Mouse (Mus musculus): ENCODE measurements around the gene Ap2b1. TPM values are rescaled to one million over a fixed set of nuclear protein-coding genes. Genes with fewer than 3 reads are reported as not detected.

Ap2b1 gene
- total and polyA plus RNA-seq, 2 experiments from 2014 or later = 94.8 to 209 TPM

DNA sequence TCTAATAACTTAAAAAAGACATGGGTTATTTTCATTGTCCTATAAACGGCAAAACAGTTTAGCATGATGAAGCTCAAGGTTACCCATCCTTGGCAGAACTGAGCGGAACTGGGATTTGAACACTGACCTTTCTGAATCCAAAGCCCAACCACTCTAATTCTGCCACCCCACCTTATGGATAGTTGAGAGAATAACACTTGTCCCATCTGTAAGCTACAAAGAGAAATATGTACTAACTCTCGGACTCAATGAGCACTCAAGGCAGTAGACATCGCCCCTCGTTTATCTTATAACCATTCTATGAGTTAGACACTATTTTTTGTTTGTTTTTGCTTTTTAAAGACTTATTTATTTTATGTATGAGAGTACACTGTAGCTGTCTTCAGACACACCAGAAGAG lies 9.8 kb upstream of the Ap2b1 start:
- Histone ChIP-seq H3K4me1 (ENCODE audit: insufficient read depth, low read length) (peaks cover 16% of the 10 kb centered on the region), H3K4me2 (ENCODE audit: low read depth, low read length) (no peak overlapping the region), H3K9me3 (ENCODE audit: low read length) (no peaks in the 10 kb centered on the region), H3K27ac (no peak overlapping the region), H3K4me3 (ENCODE audit: low read length) (no peak overlapping the region), H3K9ac (replicated peaks; ENCODE audit: low read length) (no peak overlapping the region), H3K36me3 (ENCODE audit: insufficient read depth, low read length) (no peaks in the 10 kb centered on the region), H3K27me3 (ENCODE audit: insufficient read depth, low read length) (no peaks in the 10 kb centered on the region)
- no peak for TF ChIP-seq CTCF (IDR thresholded peaks at IDR 0.05; ENCODE audit: low read depth)
- ATAC-seq (no peak), DNase-seq (ENCODE audit: low spot score) (no peak)
- WGBS = 92% methylated on average over 5 of the region's 5 CpGs

DNA sequence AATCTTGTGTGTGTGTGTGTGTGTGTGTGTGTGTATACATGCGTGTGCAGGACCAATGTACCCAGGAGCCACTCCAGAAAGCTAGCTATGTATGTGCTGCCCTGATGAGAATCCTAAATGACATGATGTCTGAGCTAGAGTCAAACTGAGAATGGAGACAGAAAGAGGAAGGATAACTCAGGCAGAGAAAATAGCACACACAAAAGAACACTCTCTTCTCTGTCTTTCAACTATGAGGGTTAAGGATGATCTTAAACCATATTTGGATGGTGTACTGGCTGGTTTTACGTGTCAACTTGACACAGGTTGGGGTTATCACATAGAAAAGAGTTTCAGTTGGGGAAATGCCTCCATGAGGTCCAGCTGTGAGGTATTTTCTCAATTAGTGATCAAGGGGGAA lies 9.2 kb upstream of the Ap2b1 start:
- Histone ChIP-seq H3K27me3 (ENCODE audit: insufficient read depth, low read length) (no peaks in the 10 kb centered on the region), H3K4me3 (ENCODE audit: low read length) (no peak overlapping the region), H3K9me3 (ENCODE audit: low read length) (no peaks in the 10 kb centered on the region), H3K36me3 (ENCODE audit: insufficient read depth, low read length) (no peaks in the 10 kb centered on the region), H3K9ac (replicated peaks; ENCODE audit: low read length) (no peak overlapping the region), H3K4me1 (ENCODE audit: insufficient read depth, low read length) (peaks cover 16% of the 10 kb centered on the region), H3K4me2 (ENCODE audit: low read depth, low read length) (no peak overlapping the region), H3K27ac (no peak overlapping the region)
- no peak for TF ChIP-seq CTCF (IDR thresholded peaks at IDR 0.05; ENCODE audit: low read depth)
- 83% methylated on average over 2 of the region's 2 CpGs for WGBS
- DNase-seq (ENCODE audit: low spot score) (no peak), ATAC-seq (no peak)

DNA sequence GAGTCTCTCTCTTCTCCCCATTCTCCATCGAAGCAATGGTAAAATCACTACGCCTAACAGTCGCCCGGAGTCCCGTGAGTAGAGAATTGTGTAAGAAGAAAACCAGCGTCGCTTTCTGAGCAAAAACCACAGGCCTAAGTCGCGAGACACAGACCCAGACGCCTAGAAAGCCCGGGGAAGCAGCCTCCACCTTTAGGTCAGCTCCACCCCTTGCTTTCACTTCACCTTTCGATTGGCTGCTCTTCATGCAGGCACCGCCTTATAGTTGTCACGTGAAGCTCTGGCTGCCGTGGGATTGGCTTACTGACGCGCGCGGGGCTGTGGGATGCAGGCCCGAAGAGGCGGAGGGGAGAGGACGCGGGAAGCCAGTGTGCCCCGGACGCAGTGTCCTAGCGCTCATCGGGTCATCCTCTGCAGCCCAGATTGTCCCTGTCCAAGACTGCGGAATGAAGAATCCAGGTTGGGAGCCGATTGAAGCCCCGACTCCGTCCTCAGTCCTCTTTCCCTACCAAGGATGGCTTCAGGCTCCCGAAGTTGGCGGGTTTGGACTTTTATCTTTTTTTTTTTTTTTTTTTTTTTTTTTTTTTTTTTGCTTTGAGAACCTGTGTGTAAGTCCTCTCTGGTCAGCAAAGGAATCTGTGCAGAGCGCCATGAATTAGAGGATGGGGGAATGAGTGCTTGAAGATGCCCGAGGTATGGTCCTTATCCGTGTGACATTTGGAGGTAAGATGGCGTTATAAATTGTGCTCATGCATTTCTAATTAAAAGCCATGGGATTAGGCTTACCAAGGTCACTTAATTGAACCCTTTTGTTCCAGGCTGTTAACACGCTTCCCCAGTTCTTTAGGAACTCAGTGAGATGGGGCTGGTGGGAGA lies 7.2 kb upstream of the Ap2b1 start:
- under 1% methylated on average over 38 of the region's 38 CpGs for WGBS
- no peaks in the 10 kb centered on the region for H3K27me3 ChIP-seq (ENCODE audit: insufficient read depth, low read length)

DNA sequence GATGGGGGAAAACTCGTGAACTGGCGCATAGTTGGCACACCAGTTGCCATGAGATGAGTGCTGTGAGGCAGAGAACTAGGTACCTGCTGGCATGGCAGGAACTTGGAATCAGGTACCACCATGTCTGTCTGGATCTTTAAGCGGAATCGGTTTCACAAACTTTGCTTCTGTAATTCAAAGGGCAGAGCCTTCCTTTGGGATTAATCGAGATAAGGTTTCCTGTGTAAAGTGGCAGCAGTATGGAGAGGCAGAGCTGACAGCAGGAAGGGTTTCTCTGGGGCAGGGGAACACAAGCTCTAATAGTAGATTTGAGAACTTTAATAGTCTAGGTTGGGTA lies 6.6 kb upstream of the Ap2b1 start:
- no peak for ATAC-seq
- H3K4me3 ChIP-seq (ENCODE audit: low read length) = peak overlapping the region; percentile 64

More for the DNA sequence above, 7.2 kb upstream of the Ap2b1 start:
- Histone ChIP-seq H3K36me3 (ENCODE audit: insufficient read depth, low read length) (0 out of 2 replicates have a peak, but pooled peaks cover 5% of the 10 kb centered on the region), H3K9me3 (ENCODE audit: low read length) (no peaks in the 10 kb centered on the region), H3K4me2 (ENCODE audit: low read depth, low read length) (peak overlapping the region; percentile 82), H3K4me3 (ENCODE audit: low read length) (peak overlapping the region; percentile 64), H3K9ac (replicated peaks; ENCODE audit: low read length) (peak overlapping the region; percentile 69), H3K27ac (peak overlapping the region; percentile 81), H3K4me1 (ENCODE audit: insufficient read depth, low read length) (peaks cover 16% of the 10 kb centered on the region)
- DNase-seq (ENCODE audit: low spot score) (peak; percentile 98), ATAC-seq (peak; percentile 100)
- no peak for TF ChIP-seq CTCF (IDR thresholded peaks at IDR 0.05; ENCODE audit: low read depth)

DNA sequence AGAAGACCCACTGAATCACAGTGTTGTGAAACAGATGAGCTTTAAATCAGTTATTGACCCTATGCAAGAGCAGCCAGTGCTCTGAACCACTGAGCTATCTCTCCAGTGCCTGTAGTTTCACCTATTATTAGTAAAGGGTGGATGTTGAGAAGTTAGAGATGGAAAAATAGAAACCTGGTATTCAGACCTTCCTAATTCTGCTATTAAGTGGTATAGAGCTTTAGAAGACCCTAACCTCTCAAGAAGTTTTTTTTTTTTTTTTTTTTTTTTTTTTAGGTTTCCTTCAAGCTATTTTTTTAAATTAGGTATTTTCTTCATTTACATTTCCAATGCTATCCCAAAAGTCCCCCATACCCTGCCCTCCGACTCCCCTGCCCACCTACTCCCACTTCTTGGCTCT lies 5.6 kb upstream of the Ap2b1 start:
- Histone ChIP-seq H3K27ac (no peak overlapping the region), H3K9ac (replicated peaks; ENCODE audit: low read length) (peak overlapping the region; percentile 69; the same call in 1 of the 2 replicates), H3K9me3 (ENCODE audit: low read length) (no peaks in the 10 kb centered on the region), H3K4me2 (ENCODE audit: low read depth, low read length) (peak overlapping the region; percentile 82), H3K4me1 (ENCODE audit: insufficient read depth, low read length) (peaks cover 27% of the 10 kb centered on the region), H3K27me3 (ENCODE audit: insufficient read depth, low read length) (no peaks in the 10 kb centered on the region), H3K36me3 (ENCODE audit: insufficient read depth, low read length) (0 out of 2 replicates have a peak, but pooled peaks cover 5% of the 10 kb centered on the region), H3K4me3 (ENCODE audit: low read length) (peak overlapping the region; percentile 64)
- no peak for ATAC-seq
- no peak for TF ChIP-seq CTCF (IDR thresholded peaks at IDR 0.05; ENCODE audit: low read depth)
- DNase-seq (ENCODE audit: low spot score) = no peak
- 77% methylated on average over 1 of the region's 1 CpGs for WGBS

More for the DNA sequence above, 6.6 kb upstream of the Ap2b1 start:
- H3K27me3 ChIP-seq (ENCODE audit: insufficient read depth, low read length) = no peaks in the 10 kb centered on the region
- WGBS = 2% methylated on average over 5 of the region's 5 CpGs
- no peak for DNase-seq (ENCODE audit: low spot score)
- H3K4me2 ChIP-seq (ENCODE audit: low read depth, low read length) = peak overlapping the region; percentile 82
- no peak for TF ChIP-seq CTCF (IDR thresholded peaks at IDR 0.05; ENCODE audit: low read depth)
- no peaks in the 10 kb centered on the region for H3K9me3 ChIP-seq (ENCODE audit: low read length)
- peak overlapping the region; percentile 69 for H3K9ac ChIP-seq (replicated peaks; ENCODE audit: low read length)
- 0 out of 2 replicates have a peak, but pooled peaks cover 5% of the 10 kb centered on the region for H3K36me3 ChIP-seq (ENCODE audit: insufficient read depth, low read length)
- peak overlapping the region; percentile 3; the same call in 1 of the 2 replicates for H3K27ac ChIP-seq
- peaks cover 17% of the 10 kb centered on the region for H3K4me1 ChIP-seq (ENCODE audit: insufficient read depth, low read length)

DNA sequence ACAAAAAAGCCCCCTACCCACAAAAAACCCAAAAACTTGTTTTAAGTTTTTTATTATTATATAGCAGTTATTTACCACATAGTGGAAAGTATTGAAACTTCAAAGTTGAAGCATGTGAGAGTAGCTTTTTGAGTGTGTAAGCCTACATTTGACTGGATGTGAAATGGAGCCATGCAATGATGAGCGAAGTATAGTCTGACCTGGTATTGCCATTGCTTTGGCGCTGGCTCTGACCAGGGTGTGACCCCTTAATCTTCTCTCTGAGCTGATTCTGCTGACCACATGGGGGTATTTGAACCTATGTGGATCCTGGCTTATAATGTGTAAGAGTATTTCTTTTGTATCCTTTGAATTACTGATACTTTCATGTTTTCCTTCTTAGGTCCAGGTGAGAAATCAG lies 4.7 kb upstream of the Ap2b1 start:
- H3K27me3 ChIP-seq (ENCODE audit: insufficient read depth, low read length) = no peaks in the 10 kb centered on the region

DNA sequence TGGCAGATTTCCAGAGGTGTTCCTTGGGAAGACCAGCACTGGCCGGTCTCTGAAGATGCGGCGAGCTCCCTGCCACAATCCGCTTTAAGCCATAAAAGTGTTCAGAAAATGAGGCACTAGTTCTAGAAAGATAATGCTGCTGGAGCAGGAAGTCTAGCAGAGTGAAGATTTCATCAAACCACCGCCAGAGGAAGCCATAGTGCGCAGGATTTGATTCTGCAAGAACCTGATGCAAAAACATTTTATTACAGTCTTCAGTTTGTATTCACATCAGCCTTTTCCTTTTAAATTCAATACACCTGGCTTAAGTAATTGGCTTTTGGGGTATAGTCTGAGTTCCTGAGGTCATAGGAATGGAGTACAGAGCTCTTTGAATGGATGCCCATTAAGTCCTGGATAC lies 1.0 kb upstream of the Ap2b1 start:
- Histone ChIP-seq H3K4me1 (ENCODE audit: insufficient read depth, low read length) (peaks cover 17% of the 10 kb centered on the region), H3K27ac (peak overlapping the region; percentile 89; the same call in 1 of the 2 replicates), H3K9me3 (ENCODE audit: low read length) (no peaks in the 10 kb centered on the region), H3K36me3 (ENCODE audit: insufficient read depth, low read length) (0 out of 2 replicates have a peak, but pooled peaks cover 5% of the 10 kb centered on the region), H3K4me3 (ENCODE audit: low read length) (peak overlapping the region; percentile 54), H3K9ac (replicated peaks; ENCODE audit: low read length) (peak overlapping the region; percentile 61), H3K27me3 (ENCODE audit: insufficient read depth, low read length) (no peaks in the 10 kb centered on the region), H3K4me2 (ENCODE audit: low read depth, low read length) (peak overlapping the region; percentile 71)
- no peak for ATAC-seq
- 85% methylated on average over 6 of the region's 6 CpGs for WGBS
- no peak for DNase-seq (ENCODE audit: low spot score)
- no peak for TF ChIP-seq CTCF (IDR thresholded peaks at IDR 0.05; ENCODE audit: low read depth)

More for the DNA sequence above, 4.7 kb upstream of the Ap2b1 start:
- H3K27ac ChIP-seq = no peak overlapping the region
- ATAC-seq (no peak), DNase-seq (ENCODE audit: low spot score) (no peak)
- no peak overlapping the region for H3K4me2 ChIP-seq (ENCODE audit: low read depth, low read length)
- 0 out of 2 replicates have a peak, but pooled peaks cover 5% of the 10 kb centered on the region for H3K36me3 ChIP-seq (ENCODE audit: insufficient read depth, low read length)
- peaks cover 27% of the 10 kb centered on the region for H3K4me1 ChIP-seq (ENCODE audit: insufficient read depth, low read length)
- H3K4me3 ChIP-seq (ENCODE audit: low read length) = no peak overlapping the region
- TF ChIP-seq CTCF (IDR thresholded peaks at IDR 0.05; ENCODE audit: low read depth) = no peak
- WGBS = 92% methylated on average over 2 of the region's 2 CpGs
- H3K9ac ChIP-seq (replicated peaks; ENCODE audit: low read length) = no peak overlapping the region
- H3K9me3 ChIP-seq (ENCODE audit: low read length) = no peaks in the 10 kb centered on the region
